Mouse (Mus musculus): ENCODE data around the gene Nup54.

- TF ChIP-seq CTCF (conservative IDR thresholded peaks at IDR 0.05; ENCODE audit: low read length) (no peak), POU5F1 (IDR thresholded peaks at IDR 0.05; ENCODE audit: borderline replicate concordance, low read length) (no peak)
Observed at GRCm38 (mm10) chr5:92413271-92413981, 21.6 kb downstream of the Nup54 start.
